Mouse (Mus musculus) testis, adult 10 weeks (tissue): ENCODE measurements around the gene Bean1. TPM values are rescaled to one million over a fixed set of nuclear protein-coding genes. Genes with fewer than 3 reads are reported as not detected.

Experiments
- polyA plus RNA-seq: library from polyadenylated mRNA; stranded (reverse); fragments of 350-450 nt; fragmentation: Illumina TruSeq; extraction: RNeasy Lipid Tissue Mini Kit (QIAGEN cat#74804); gene quantifications from one replicate; pipeline ENCODE4 v1.2.3, GENCODE M21; 2014; ENCODE audit warnings: low read depth, low replicate concordance

The Bean1 gene
- polyA plus RNA-seq: 3.5 TPM

GRCm38 (mm10) chr8:104170118-104171049 is at the start of gene Bean1:
TSS of gene Bean1 (plus strand) at chr8:104170442.

GRCm38 (mm10) chr8:104248276-104248675 is 78.0 kb downstream of the Bean1 start, which contains the start of gene Tk2:
TSS of gene Tk2 (minus strand) at chr8:104248558.

GRCm38 (mm10) chr8:104250439-104251367 is 80.5 kb downstream of the Bean1 start, which contains the start of gene Cklf:
TSS of gene Cklf (plus strand) at chr8:104250861.

Other genes starting within 250 kb of the Bean1 start
- gene Cdh5, start 68.8 kb upstream of the Bean1 start, polyA plus RNA-seq: 1.2 TPM
- gene Tk2, start 78.1 kb downstream of the Bean1 start, polyA plus RNA-seq: 8.8 TPM
- 279 TPM for gene Cklf, start 80.4 kb downstream of the Bean1 start, polyA plus RNA-seq
- gene Cmtm2a, start 122.7 kb downstream of the Bean1 start, polyA plus RNA-seq: 2,269 TPM
- 29.6 TPM for gene Gm45711, start 139.6 kb downstream of the Bean1 start, polyA plus RNA-seq
- 0.92 TPM for gene Cmtm1, start 139.7 kb downstream of the Bean1 start, polyA plus RNA-seq
- not detected for gene Gm11020, start 151.1 kb downstream of the Bean1 start, polyA plus RNA-seq
- 1,284 TPM for gene Cmtm2b, start 151.8 kb downstream of the Bean1 start, polyA plus RNA-seq
- gene Cmtm3, start 169.0 kb downstream of the Bean1 start, polyA plus RNA-seq: 4.6 TPM
- 2.7 TPM for gene Cmtm4, start 225.4 kb downstream of the Bean1 start, polyA plus RNA-seq